21 mouse cellular contexts compared by ENCODE assay signal in genomic region chr10:102732420-102732819, GRCm38 (mm10).
DNase-seq lines count a peak whose midpoint lies in the region; ATAC-seq and TF ChIP-seq lines count a peak whose summit lies in the region.
"Had no signal": no experiment of that assay in that cellular context is flagged by ENCODE, and none has a peak within 500 bp of the region (broad histone marks: within the 10 kb centered on the region; RNA-seq: fewer than 3 reads in every experiment).

No protein-coding gene starts in this region.

- no peaks in the 10 kb centered on the region for H3K27me3 ChIP-seq in liver, adult 2 months (ENCODE audit: control insufficient read depth, insufficient read depth, low read length)
- no peaks in the 10 kb centered on the region for H3K27me3 ChIP-seq in liver, postnatal 0 days (ENCODE audit: insufficient read depth, low read length)
- H3K27me3 ChIP-seq: forebrain, embryonic 12.5 days; liver, embryonic 15.5 days; stomach, embryonic 15.5 days had no signal

- no peak overlapping the region for H3K27ac ChIP-seq in liver, adult 2 months (replicated peaks; ENCODE audit: insufficient read depth, low read depth, low read length)
- H3K27ac ChIP-seq in liver, postnatal 0 days (ENCODE audit: low read depth) = no peak overlapping the region
- H3K27ac ChIP-seq: forebrain, embryonic 12.5 days; liver, embryonic 15.5 days; midbrain, embryonic 10.5 days; stomach, embryonic 15.5 days had no signal

- intact Hi-C loops in heart, postnatal 25 days (cut with DNase I) = no loop called here
- intact Hi-C loops in heart, postnatal 14 days (cut with DNase I) = loop anchor here (10.0 kb wide), 1 partner anchor 168 kb away; no protein-coding TSS in a partner anchor

- no peak overlapping the region for H3K4me3 ChIP-seq in liver, adult 2 months (ENCODE audit: insufficient read depth, low read depth, low read length)
- no peak overlapping the region for H3K4me3 ChIP-seq in liver, postnatal 0 days (ENCODE audit: low read depth, low read length)
- H3K4me3 ChIP-seq: forebrain, embryonic 12.5 days; liver, embryonic 15.5 days; midbrain, embryonic 10.5 days; stomach, embryonic 15.5 days had no signal

- WGBS in liver, adult 2 months = 47% methylated on average over 6 of the region's 6 CpGs
- 48% methylated on average over 6 of the region's 6 CpGs for WGBS in liver, postnatal 0 days (ENCODE audit: insufficient replicate concordance)

- H3K36me3 ChIP-seq in liver, adult 2 months (ENCODE audit: control insufficient read depth, insufficient read depth, low read length) = no peaks in the 10 kb centered on the region
- H3K36me3 ChIP-seq in liver, postnatal 0 days (replicated peaks; ENCODE audit: insufficient read depth, low read length) = no peaks in the 10 kb centered on the region
- H3K36me3 ChIP-seq: forebrain, embryonic 12.5 days; liver, embryonic 15.5 days; midbrain, embryonic 10.5 days; stomach, embryonic 15.5 days had no signal

- H3K4me2 ChIP-seq in liver, postnatal 0 days (ENCODE audit: low read depth, low read length) = no peak overlapping the region
- H3K4me2 ChIP-seq: forebrain, embryonic 12.5 days; liver, embryonic 15.5 days; stomach, embryonic 15.5 days had no signal

- DNase-seq in heart, postnatal 25 days (ENCODE audit: low spot score) = peak; percentile 2
- DNase-seq in heart, postnatal 14 days = no peak
- DNase-seq in liver, adult 2 months (ENCODE audit: extremely low read depth, low read depth, low spot score) = peak; percentile 9
- no peak for DNase-seq in liver, postnatal 0 days
- DNase-seq in urinary bladder, adult 18-20 months (ENCODE audit: low spot score in 2 of 2) = no peak
- no peak for DNase-seq in layer of hippocampus, adult 11-12 months (ENCODE audit: low spot score)
- DNase-seq: adrenal gland, postnatal 25 days; cerebellum, adult 11 months; cerebellum, postnatal 14 days; heart, postnatal 36 days; thymus, adult 18-20 months; thymus, postnatal 4 days had no signal

- no peak for TF ChIP-seq POLR2A in liver, adult 2 months (IDR thresholded peaks at IDR 0.05; ENCODE audit: extremely low read depth, insufficient read depth, low read length)

- ATAC-seq in liver, postnatal 0 days = no peak
- peak; percentile 88 for ATAC-seq in granulocyte monocyte progenitor cell, adult 5-6 weeks (replicated peaks; ENCODE audit: poor library complexity, severe bottlenecking)
- ATAC-seq: activated CD4-positive, CD25-positive, alpha-beta regulatory T cell, adult 4 months; CD4-positive, CD25-positive, alpha-beta regulatory T cell, adult 4 months; hindbrain, embryonic 16.5 days; intestine, embryonic 16.5 days had no signal

- TF ChIP-seq EP300 in liver, postnatal 0 days (IDR thresholded peaks at IDR 0.05; ENCODE audit: low read depth) = no peak

- H3K9me3 ChIP-seq in liver, postnatal 0 days (ENCODE audit: low read length) = no peaks in the 10 kb centered on the region
- H3K9me3 ChIP-seq: forebrain, embryonic 12.5 days; liver, embryonic 15.5 days; midbrain, embryonic 10.5 days; stomach, embryonic 15.5 days had no signal

- TF ChIP-seq CTCF in liver, adult 2 months (IDR thresholded peaks at IDR 0.05; ENCODE audit: low read depth, low read length) = no peak
- TF ChIP-seq CTCF in liver, postnatal 0 days (IDR thresholded peaks at IDR 0.05; ENCODE audit: low read depth) = no peak

- no peaks in the 10 kb centered on the region for H3K79me2 ChIP-seq in liver, adult 2 months (ENCODE audit: control insufficient read depth, insufficient read depth, low read length)

- no peaks in the 10 kb centered on the region for H3K4me1 ChIP-seq in liver, adult 2 months (ENCODE audit: control insufficient read depth, insufficient read depth, low read length)
- H3K4me1 ChIP-seq in liver, postnatal 0 days (ENCODE audit: insufficient read depth) = no peaks in the 10 kb centered on the region
- H3K4me1 ChIP-seq: liver, embryonic 15.5 days; stomach, embryonic 15.5 days had no signal

- H3K9ac ChIP-seq in liver, adult 2 months (ENCODE audit: low read depth, low read length) = no peak overlapping the region
- no peak overlapping the region for H3K9ac ChIP-seq in liver, postnatal 0 days (replicated peaks)
- H3K9ac ChIP-seq: forebrain, embryonic 12.5 days; liver, embryonic 15.5 days; stomach, embryonic 15.5 days had no signal

Comparison
In these comparisons a context has a peak if more than half of its experiments do, and no peak if none do; other contexts are left out.
1. DNase-seq: peak in heart, postnatal 25 days (single experiment) and liver, adult 2 months (single experiment); none in heart, postnatal 14 days (0 of 2), liver, postnatal 0 days (single experiment), urinary bladder, adult 18-20 months (0 of 2) and layer of hippocampus, adult 11-12 months (single experiment).